Mouse (Mus musculus) small intestine, adult 2 months (tissue): ENCODE measurements around the gene Pard3b.

Experiments used
- CTCF ChIP-seq: fragments of 200-500 bp; IDR thresholded peaks from 2 replicates; pipeline ENCODE4 v1.5.1; 2012; ENCODE audit warnings: low read depth, mild to moderate bottlenecking, control low read depth, inconsistent platforms, low read length, moderate library complexity, mixed read lengths; ENCODE audit not compliant: insufficient replicate concordance, insufficient read length; ENCODE audit errors: extremely low read depth
- POLR2A ChIP-seq: fragments of 200-500 bp; IDR thresholded peaks from 2 replicates; pipeline ENCODE4 v1.6.1; 2012; ENCODE audit warnings: low read depth, mild to moderate bottlenecking, control low read depth, inconsistent platforms, low read length, moderate library complexity

DNA sequence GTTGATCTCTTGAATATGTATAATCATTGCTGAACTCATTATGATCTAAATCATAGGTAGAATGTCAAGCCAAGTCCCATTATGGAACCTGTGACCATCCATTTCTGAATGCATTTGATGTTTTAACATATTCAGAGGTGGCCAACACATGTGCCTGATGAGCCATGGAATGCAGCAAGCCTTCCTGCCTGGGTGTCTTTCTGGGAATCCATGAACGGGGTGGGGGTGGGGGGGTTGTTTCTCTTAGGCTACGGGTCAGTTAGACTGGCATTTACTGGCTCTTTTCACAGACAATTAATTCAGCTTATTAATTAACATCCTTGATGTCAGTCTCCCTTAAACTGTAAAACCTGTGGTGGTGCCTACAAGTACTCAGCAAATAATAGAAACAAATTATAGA, 521.0 kb downstream of the Pard3b start:
- no peak for TF ChIP-seq CTCF
- no peak for TF ChIP-seq POLR2A
